In genomic region chr12:73908274-73909012, GRCm38 (mm10) we compare ENCODE assay signal across 7 mouse cellular contexts. TPM values are rescaled to one million over a fixed set of nuclear protein-coding genes. Genes with fewer than 3 reads are reported as not detected.
A peak's percentile ranks its signal among the peaks of the same experiment; 100 is the strongest.
DNase-seq lines count a peak whose midpoint lies in the region; ATAC-seq and TF ChIP-seq lines count a peak whose summit lies in the region.

No protein-coding gene starts in this region.

- H3K4me1 ChIP-seq in intestine, postnatal 0 days (replicated peaks; ENCODE audit: control insufficient read depth, insufficient read depth, low read length), result no peaks in the 10 kb centered on the region
- H3K4me1 ChIP-seq in limb, embryonic 10.5 days, result peaks cover 19% of the 10 kb centered on the region
- peaks cover 25% of the 10 kb centered on the region for H3K4me1 ChIP-seq in midbrain, embryonic 10.5 days

- H3K27ac ChIP-seq in intestine, postnatal 0 days (ENCODE audit: low read depth, low read length), result peak overlapping the region; percentile 97
- H3K27ac ChIP-seq in limb, embryonic 10.5 days, result peak overlapping the region; percentile 99
- H3K27ac ChIP-seq in midbrain, embryonic 10.5 days (replicated peaks), result peak overlapping the region; percentile 99

- H3K9me3 ChIP-seq in intestine, postnatal 0 days (ENCODE audit: control insufficient read depth), result no peaks in the 10 kb centered on the region
- H3K9me3 ChIP-seq in limb, embryonic 10.5 days (replicated peaks), result no peaks in the 10 kb centered on the region
- H3K9me3 ChIP-seq in midbrain, embryonic 10.5 days (replicated peaks), result no peaks in the 10 kb centered on the region

- peak overlapping the region; percentile 88 for H3K4me2 ChIP-seq in intestine, postnatal 0 days (replicated peaks; ENCODE audit: low read depth)

- ATAC-seq in intestine, postnatal 0 days, result peak; percentile 6; the same call in 1 of the 2 replicates

- peak overlapping the region; percentile 100 for H3K4me3 ChIP-seq in intestine, postnatal 0 days (ENCODE audit: low read depth, low read length)
- H3K4me3 ChIP-seq in limb, embryonic 10.5 days, result peak overlapping the region; percentile 93
- peak overlapping the region; percentile 96 for H3K4me3 ChIP-seq in midbrain, embryonic 10.5 days

- TF ChIP-seq CTCF in intestine, postnatal 0 days (IDR thresholded peaks at IDR 0.05; ENCODE audit: low read depth), result no peak

- under 1% methylated on average over 67 of the region's 76 CpGs for WGBS in intestine, postnatal 0 days
- WGBS in limb, embryonic 10.5 days, result under 1% methylated on average over 76 of the region's 76 CpGs
- under 1% methylated on average over 73 of the region's 76 CpGs for WGBS in midbrain, embryonic 10.5 days

- H3K9ac ChIP-seq in intestine, postnatal 0 days (ENCODE audit: low read depth, low read length), result peak overlapping the region; percentile 98

- no peaks in the 10 kb centered on the region for H3K27me3 ChIP-seq in intestine, postnatal 0 days (replicated peaks; ENCODE audit: control insufficient read depth, insufficient read depth, low read length)
- no peaks in the 10 kb centered on the region for H3K27me3 ChIP-seq in limb, embryonic 10.5 days (ENCODE audit: low read depth, poor library complexity, severe bottlenecking)
- H3K27me3 ChIP-seq in midbrain, embryonic 10.5 days (ENCODE audit: low read depth, poor library complexity, severe bottlenecking), result no peaks in the 10 kb centered on the region

- no peaks in the 10 kb centered on the region for H3K36me3 ChIP-seq in intestine, postnatal 0 days (ENCODE audit: control insufficient read depth, insufficient read depth)
- H3K36me3 ChIP-seq in limb, embryonic 10.5 days, result no peaks in the 10 kb centered on the region
- no peaks in the 10 kb centered on the region for H3K36me3 ChIP-seq in midbrain, embryonic 10.5 days

- DNase-seq in adrenal gland, postnatal 10 days, result peak; percentile 76
- peak; percentile 78 for DNase-seq in embryo, embryonic 10.5 days (ENCODE audit: low spot score)
- peak; percentile 68 to 71 for DNase-seq in gastrocnemius, postnatal 4 days (ENCODE audit: low spot score in 2 of 2)
- DNase-seq in limb, embryonic 10.5 days (ENCODE audit: low spot score), result peak; percentile 83
- peak; percentile 73 for DNase-seq in midbrain, embryonic 10.5 days (ENCODE audit: low spot score)
- peak; percentile 13 for DNase-seq in spleen, adult 12 weeks (ENCODE audit: low spot score)

RNA-seq across cellular contexts. Expression of gene Hif1a, which starts 7.3 kb away (rescaled TPM):
- 10 to 100 TPM; 56.7 to 58.2 TPM for total RNA-seq in adrenal gland, postnatal 10 days (2021)
- 10 to 100 TPM; 47.6 to 52.4 TPM for total RNA-seq in gastrocnemius, postnatal 4 days (2021)
- polyA plus RNA-seq in intestine, postnatal 0 days (2015; fragmentation: Nextera tagmentation; extraction: Ambion mirVana), result 25.3 and 27.0 TPM in 2 replicates
- polyA plus RNA-seq in limb, embryonic 10.5 days (2016; fragmentation: Nextera tagmentation; extraction: Ambion mirVana), result 77.8 and 93.5 TPM in 2 replicates
- polyA plus RNA-seq in midbrain, embryonic 10.5 days (2016; fragmentation: Nextera tagmentation; extraction: Ambion mirVana), result 83.3 and 95.0 TPM in 2 replicates

RNA-seq across cellular contexts. Expression of gene Gm49321, which starts 29.0 kb away (rescaled TPM):
- 1 to 10 TPM; 3.3 to 7.9 TPM for total RNA-seq in adrenal gland, postnatal 10 days (2021)
- total RNA-seq in gastrocnemius, postnatal 4 days (2021), result 1 to 10 TPM; 3.1 to 3.7 TPM
- polyA plus RNA-seq in intestine, postnatal 0 days (2015; fragmentation: Nextera tagmentation; extraction: Ambion mirVana), result 4.1 and 4.7 TPM in 2 replicates
- polyA plus RNA-seq in limb, embryonic 10.5 days (2016; fragmentation: Nextera tagmentation; extraction: Ambion mirVana), result 13.3 and 14.4 TPM in 2 replicates
- polyA plus RNA-seq in midbrain, embryonic 10.5 days (2016; fragmentation: Nextera tagmentation; extraction: Ambion mirVana), result 16.3 and 17.1 TPM in 2 replicates

RNA-seq across cellular contexts. Expression of gene Snapc1, which starts 55.8 kb away (rescaled TPM):
- total RNA-seq in adrenal gland, postnatal 10 days (2021), result 10 to 100 TPM; 12.4 to 13.0 TPM
- total RNA-seq in gastrocnemius, postnatal 4 days (2021), result 10 to 100 TPM in 1 of 2 experiments, 1 to 10 TPM in 1; 8.8 to 10.1 TPM
- polyA plus RNA-seq in intestine, postnatal 0 days (2015; fragmentation: Nextera tagmentation; extraction: Ambion mirVana), result 5.7 and 6.7 TPM in 2 replicates
- 18.9 and 23.5 TPM in 2 replicates for polyA plus RNA-seq in limb, embryonic 10.5 days (2016; fragmentation: Nextera tagmentation; extraction: Ambion mirVana)
- 22.5 and 22.8 TPM in 2 replicates for polyA plus RNA-seq in midbrain, embryonic 10.5 days (2016; fragmentation: Nextera tagmentation; extraction: Ambion mirVana)

Comparison
In these comparisons a context has a peak if more than half of its experiments do, and no peak if none do; other contexts are left out.
1. Peak in every context shown above with its lines: DNase-seq, ATAC-seq, H3K4me3 ChIP-seq and H3K27ac ChIP-seq.
2. DNase-seq: peak in every context shown above with its lines; median percentile 83 in limb, embryonic 10.5 days; 78 in embryo, embryonic 10.5 days; 76 in adrenal gland, postnatal 10 days; 73 in midbrain, embryonic 10.5 days; 70 in gastrocnemius, postnatal 4 days; 13 in spleen, adult 12 weeks.